Mouse (Mus musculus): Measurements from ENCODE around the gene Fgf11. TPM values are rescaled to one million over a fixed set of nuclear protein-coding genes. Genes with fewer than 3 reads are reported as not detected.

Fgf11 gene
- polyA plus RNA-seq, 1 experiment from 2014 or later: 0.97 TPM

DNA sequence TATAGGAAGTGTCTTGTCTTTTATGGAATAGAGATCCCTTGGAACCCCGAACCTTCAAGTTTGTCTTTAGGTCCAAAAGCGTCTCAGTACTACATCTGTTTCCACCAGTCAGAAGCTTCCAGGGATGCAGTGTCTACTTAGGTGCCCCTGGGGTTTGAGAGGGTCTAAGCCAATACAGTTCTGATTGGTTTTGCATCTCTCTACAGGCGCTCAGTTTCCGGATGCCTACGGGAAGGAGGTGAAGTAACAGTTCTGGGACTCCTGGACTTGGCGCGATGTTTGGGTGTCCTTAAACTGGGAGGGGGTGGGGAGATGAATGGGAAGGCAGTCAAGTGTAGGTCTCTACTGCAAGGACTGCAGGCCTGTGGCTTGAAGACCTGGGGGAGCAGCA lies 37.1 kb upstream of the Fgf11 start:
- peak; percentile 1; the same call in 1 of the 2 replicates for ATAC-seq (replicated peaks; ENCODE audit: insufficient number of reproducible peaks, low FRiP score, low TSS enrichment, low read depth)
- peak overlapping the region; percentile 79 for H3K4me3 ChIP-seq (ENCODE audit: low read depth, low read length)
- peak overlapping the region; percentile 51 for H3K4me2 ChIP-seq (ENCODE audit: low read depth, low read length)
- H3K4me1 ChIP-seq (ENCODE audit: control insufficient read depth, insufficient read depth, low read length): peaks cover 8% of the 10 kb centered on the region
- peak overlapping the region; percentile 67 for H3K9ac ChIP-seq (replicated peaks; ENCODE audit: low read length)
- peak overlapping the region; percentile 43; the same call in 1 of the 2 replicates for H3K27ac ChIP-seq (replicated peaks; ENCODE audit: low read depth, low read length)
- peaks cover 2% of the 10 kb centered on the region; the same call in 1 of the 2 replicates for H3K36me3 ChIP-seq (replicated peaks; ENCODE audit: control insufficient read depth, insufficient read depth, low read depth, low read length)
- no peaks in the 10 kb centered on the region for H3K27me3 ChIP-seq (ENCODE audit: control insufficient read depth, insufficient read depth, low read length)
- DNase-seq (ENCODE audit: low spot score): no peak
- 3% methylated on average over 7 of the region's 7 CpGs for WGBS
- H3K9me3 ChIP-seq (replicated peaks; ENCODE audit: control insufficient read depth, low read length): no peaks in the 10 kb centered on the region

- Histone ChIP-seq H3K4me3 (ENCODE audit: low read depth, low read length) (peak within 1 kb of the TSS; percentile 79), H3K4me1 (ENCODE audit: control insufficient read depth, insufficient read depth, low read length) (peaks cover 9% of the 10 kb centered on the region), H3K9ac (replicated peaks; ENCODE audit: low read length) (peak within 1 kb of the TSS; percentile 84), H3K36me3 (replicated peaks; ENCODE audit: control insufficient read depth, insufficient read depth, low read depth, low read length) (peaks cover 6% of the 10 kb centered on the region; the same call in 1 of the 2 replicates), H3K27me3 (ENCODE audit: control insufficient read depth, insufficient read depth, low read length) (0 out of 2 replicates have a peak, but pooled peaks cover 2% of the 10 kb centered on the region), H3K27ac (replicated peaks; ENCODE audit: low read depth, low read length) (peak within 1 kb of the TSS; percentile 77), H3K9me3 (replicated peaks; ENCODE audit: control insufficient read depth, low read length) (no peaks in the 10 kb centered on the region), H3K4me2 (ENCODE audit: low read depth, low read length) (peak within 1 kb of the TSS; percentile 93)
- WGBS: under 1% methylated on average over 34 of the region's 34 CpGs
- DNase-seq (ENCODE audit: low spot score) (peak; percentile 98), ATAC-seq (replicated peaks; ENCODE audit: insufficient number of reproducible peaks, low FRiP score, low TSS enrichment, low read depth) (peak; percentile 88)
Observed at GRCm38 (mm10) chr11:69837952-69838713, 36.5 kb upstream of the Fgf11 start, which contains the start of gene Tmem256. Gene Tmem256, plus strand, starts transcription at chr11:69838514.

- Histone ChIP-seq H3K4me2 (ENCODE audit: low read depth, low read length) (peak within 1 kb of the TSS; percentile 93), H3K27ac (replicated peaks; ENCODE audit: low read depth, low read length) (peak within 1 kb of the TSS; percentile 77), H3K4me3 (ENCODE audit: low read depth, low read length) (peak within 1 kb of the TSS; percentile 79), H3K9ac (replicated peaks; ENCODE audit: low read length) (peak within 1 kb of the TSS; percentile 84), H3K36me3 (replicated peaks; ENCODE audit: control insufficient read depth, insufficient read depth, low read depth, low read length) (peaks cover 7% of the 10 kb centered on the region; the same call in 1 of the 2 replicates), H3K27me3 (ENCODE audit: control insufficient read depth, insufficient read depth, low read length) (0 out of 2 replicates have a peak, but pooled peaks cover 2% of the 10 kb centered on the region), H3K4me1 (ENCODE audit: control insufficient read depth, insufficient read depth, low read length) (peaks cover 9% of the 10 kb centered on the region), H3K9me3 (replicated peaks; ENCODE audit: control insufficient read depth, low read length) (no peaks in the 10 kb centered on the region)
- under 1% methylated on average over 30 of the region's 32 CpGs for WGBS
- DNase-seq (ENCODE audit: low spot score) (no peak), ATAC-seq (replicated peaks; ENCODE audit: insufficient number of reproducible peaks, low FRiP score, low TSS enrichment, low read depth) (no peak)
Observed at GRCm38 (mm10) chr11:69837604-69837951, 35.9 kb upstream of the Fgf11 start, which contains the start of gene Nlgn2. Gene Nlgn2, minus strand, starts transcription at chr11:69837784.

DNA sequence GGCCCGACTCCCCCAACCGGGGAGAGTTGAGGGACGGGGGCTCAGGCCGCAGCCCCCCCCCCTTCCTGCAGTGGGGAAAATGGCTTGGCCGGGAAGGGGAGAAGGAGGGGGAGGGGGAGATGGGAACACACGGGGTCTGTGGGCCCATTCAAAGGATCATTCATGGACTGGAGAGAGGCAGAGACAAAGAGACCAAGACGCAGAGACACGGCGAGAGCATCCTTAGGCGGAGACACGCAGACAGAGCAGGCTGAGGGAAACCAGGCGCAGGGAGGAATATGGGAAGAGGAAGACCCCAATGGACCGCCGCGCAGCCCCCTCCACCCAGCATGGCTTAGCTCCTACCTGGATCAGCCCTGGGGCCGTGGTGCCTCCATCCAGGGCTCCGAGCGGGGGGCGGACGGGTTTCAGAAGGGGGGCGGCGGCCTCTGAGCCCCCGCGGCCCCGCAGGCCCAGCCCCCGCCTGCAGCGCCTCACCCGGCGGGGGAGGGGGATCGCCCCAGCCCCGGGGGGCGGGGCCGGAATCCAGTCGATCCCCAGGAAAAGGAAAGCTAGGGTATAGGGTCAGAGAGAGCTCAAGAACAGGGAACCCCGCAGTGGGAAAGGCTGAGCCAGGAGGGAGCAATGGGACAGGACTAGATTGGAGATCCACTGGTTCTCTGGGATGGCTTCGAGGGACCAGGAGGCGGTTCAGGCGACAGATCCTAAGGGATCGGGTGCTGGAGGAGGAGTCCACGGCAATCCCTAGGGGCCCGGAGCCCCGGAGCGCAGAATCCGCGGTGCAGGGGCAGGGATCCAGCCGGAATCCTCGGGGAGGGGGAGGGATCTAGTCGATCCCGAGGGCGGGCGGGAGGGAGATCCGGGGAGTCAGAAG lies 35.3 kb upstream of the Fgf11 start:
- H3K27ac ChIP-seq (replicated peaks; ENCODE audit: low read depth, low read length): peak overlapping the region; percentile 77
- DNase-seq (ENCODE audit: low spot score): peak; percentile 61
- H3K36me3 ChIP-seq (replicated peaks; ENCODE audit: control insufficient read depth, insufficient read depth, low read depth, low read length): peaks cover 7% of the 10 kb centered on the region; the same call in 1 of the 2 replicates
- 0 out of 2 replicates have a peak, but pooled peaks cover 2% of the 10 kb centered on the region for H3K27me3 ChIP-seq (ENCODE audit: control insufficient read depth, insufficient read depth, low read length)
- under 1% methylated on average over 46 of the region's 52 CpGs for WGBS
- ATAC-seq (replicated peaks; ENCODE audit: insufficient number of reproducible peaks, low FRiP score, low TSS enrichment, low read depth): no peak
- H3K9ac ChIP-seq (replicated peaks; ENCODE audit: low read length): peak overlapping the region; percentile 84
- no peaks in the 10 kb centered on the region for H3K9me3 ChIP-seq (replicated peaks; ENCODE audit: control insufficient read depth, low read length)
- H3K4me1 ChIP-seq (ENCODE audit: control insufficient read depth, insufficient read depth, low read length): peaks cover 9% of the 10 kb centered on the region
- peak overlapping the region; percentile 79 for H3K4me3 ChIP-seq (ENCODE audit: low read depth, low read length)
- peak overlapping the region; percentile 93 for H3K4me2 ChIP-seq (ENCODE audit: low read depth, low read length)

GRCm38 (mm10) chr11:69835966-69836335 lies 34.3 kb upstream of the Fgf11 start:
- Histone ChIP-seq H3K27me3 (ENCODE audit: control insufficient read depth, insufficient read depth, low read length) (0 out of 2 replicates have a peak, but pooled peaks cover 2% of the 10 kb centered on the region), H3K9ac (replicated peaks; ENCODE audit: low read length) (peak overlapping the region; percentile 84; the same call in 1 of the 2 replicates)
- 0% methylated on average over 4 of the region's 4 CpGs for WGBS

GRCm38 (mm10) chr11:69835326-69835965 lies 33.8 kb upstream of the Fgf11 start:
- Histone ChIP-seq H3K9ac (replicated peaks; ENCODE audit: low read length) (0 out of 2 replicates have a peak overlapping the region, but pooled peaks have one; percentile 84), H3K27me3 (ENCODE audit: control insufficient read depth, insufficient read depth, low read length) (0 out of 2 replicates have a peak, but pooled peaks cover 2% of the 10 kb centered on the region), H3K27ac (replicated peaks; ENCODE audit: low read depth, low read length) (no peak overlapping the region), H3K9me3 (replicated peaks; ENCODE audit: control insufficient read depth, low read length) (no peaks in the 10 kb centered on the region), H3K4me1 (ENCODE audit: control insufficient read depth, insufficient read depth, low read length) (peaks cover 9% of the 10 kb centered on the region), H3K4me2 (ENCODE audit: low read depth, low read length) (peak overlapping the region; percentile 93), H3K4me3 (ENCODE audit: low read depth, low read length) (peak overlapping the region; percentile 79), H3K36me3 (replicated peaks; ENCODE audit: control insufficient read depth, insufficient read depth, low read depth, low read length) (peaks cover 7% of the 10 kb centered on the region)
- peak; percentile 57 for DNase-seq (ENCODE audit: low spot score)
- no peak for ATAC-seq (replicated peaks; ENCODE audit: insufficient number of reproducible peaks, low FRiP score, low TSS enrichment, low read depth)
- 2% methylated on average over 9 of the region's 9 CpGs for WGBS

More at GRCm38 (mm10) chr11:69835966-69836335, 34.3 kb upstream of the Fgf11 start:
- no peak for DNase-seq (ENCODE audit: low spot score)
- Histone ChIP-seq H3K4me3 (ENCODE audit: low read depth, low read length) (peak overlapping the region; percentile 79), H3K4me2 (ENCODE audit: low read depth, low read length) (peak overlapping the region; percentile 93), H3K36me3 (replicated peaks; ENCODE audit: control insufficient read depth, insufficient read depth, low read depth, low read length) (peaks cover 7% of the 10 kb centered on the region), H3K4me1 (ENCODE audit: control insufficient read depth, insufficient read depth, low read length) (peaks cover 9% of the 10 kb centered on the region), H3K9me3 (replicated peaks; ENCODE audit: control insufficient read depth, low read length) (no peaks in the 10 kb centered on the region), H3K27ac (replicated peaks; ENCODE audit: low read depth, low read length) (no peak overlapping the region)
- no peak for ATAC-seq (replicated peaks; ENCODE audit: insufficient number of reproducible peaks, low FRiP score, low TSS enrichment, low read depth)

DNA sequence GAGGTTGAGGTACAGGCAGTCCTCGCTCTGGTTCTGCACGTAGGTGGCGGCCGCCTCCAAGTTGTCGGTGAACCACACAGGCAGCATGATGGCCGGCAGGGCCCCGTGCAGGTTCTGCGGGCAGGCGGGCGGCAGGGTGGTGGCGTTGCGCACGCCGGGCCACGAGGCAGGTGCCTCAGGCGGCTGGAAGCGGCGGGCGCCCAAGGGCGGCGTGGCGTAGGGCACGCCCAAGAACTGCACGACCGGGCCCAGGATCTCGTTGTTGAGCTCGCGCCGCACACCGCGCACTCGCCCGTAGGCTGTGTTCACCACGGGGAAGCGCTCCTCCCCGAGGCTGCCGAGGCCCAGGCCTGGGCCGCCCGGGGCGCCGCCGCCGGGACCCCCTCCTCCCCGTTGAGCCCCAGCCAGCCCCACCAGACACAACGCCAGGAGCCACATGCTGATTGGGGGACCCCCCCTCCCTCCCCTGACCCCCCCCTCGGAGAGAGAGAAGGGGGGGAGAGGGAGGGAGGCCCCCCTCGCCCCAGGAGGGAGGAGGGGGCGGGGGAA lies 32.4 kb upstream of the Fgf11 start:
- 7% methylated on average over 39 of the region's 48 CpGs for WGBS

More for the DNA sequence above, 32.4 kb upstream of the Fgf11 start:
- Histone ChIP-seq H3K4me2 (ENCODE audit: low read depth, low read length) (peak overlapping the region; percentile 93), H3K27ac (replicated peaks; ENCODE audit: low read depth, low read length) (peak overlapping the region; percentile 8; the same call in 1 of the 2 replicates), H3K9me3 (replicated peaks; ENCODE audit: control insufficient read depth, low read length) (no peaks in the 10 kb centered on the region), H3K36me3 (replicated peaks; ENCODE audit: control insufficient read depth, insufficient read depth, low read depth, low read length) (peaks cover 7% of the 10 kb centered on the region), H3K4me3 (ENCODE audit: low read depth, low read length) (peak overlapping the region; percentile 79), H3K4me1 (ENCODE audit: control insufficient read depth, insufficient read depth, low read length) (peaks cover 9% of the 10 kb centered on the region), H3K9ac (replicated peaks; ENCODE audit: low read length) (peak overlapping the region; percentile 77), H3K27me3 (ENCODE audit: control insufficient read depth, insufficient read depth, low read length) (0 out of 2 replicates have a peak, but pooled peaks cover 2% of the 10 kb centered on the region)
- peak; percentile 58 for DNase-seq (ENCODE audit: low spot score)
- ATAC-seq (replicated peaks; ENCODE audit: insufficient number of reproducible peaks, low FRiP score, low TSS enrichment, low read depth): no peak

Data from embryonic facial prominence, embryonic 11.5 days (tissue).